Mouse (Mus musculus): ENCODE data around the gene A430005L14Rik.
A peak's percentile ranks its signal among the peaks of the same experiment; 100 is the strongest.

Gene A430005L14Rik

GRCm38 (mm10) chr4:153974431-153975291 is 17.6 kb downstream of the A430005L14Rik start, which contains the start of the genes Dffb and Cep104:
Gene Dffb, minus strand, starts transcription at chr4:153975126.
Gene Cep104, plus strand, starts transcription at chr4:153975194.
- peak; percentile 91 for DNase-seq (ENCODE audit: extremely low spot score)

- DNase-seq (ENCODE audit: extremely low spot score): no peak
Observed at GRCm38 (mm10) chr4:153975292-153975662, 18.2 kb downstream of the A430005L14Rik start.

GRCm38 (mm10) chr4:153975768-153976167 is 18.7 kb downstream of the A430005L14Rik start:
- no peak for DNase-seq (ENCODE audit: extremely low spot score)

GRCm38 (mm10) chr4:153979243-153979642 is 22.2 kb downstream of the A430005L14Rik start:
- DNase-seq (ENCODE audit: extremely low spot score): no peak

DNA sequence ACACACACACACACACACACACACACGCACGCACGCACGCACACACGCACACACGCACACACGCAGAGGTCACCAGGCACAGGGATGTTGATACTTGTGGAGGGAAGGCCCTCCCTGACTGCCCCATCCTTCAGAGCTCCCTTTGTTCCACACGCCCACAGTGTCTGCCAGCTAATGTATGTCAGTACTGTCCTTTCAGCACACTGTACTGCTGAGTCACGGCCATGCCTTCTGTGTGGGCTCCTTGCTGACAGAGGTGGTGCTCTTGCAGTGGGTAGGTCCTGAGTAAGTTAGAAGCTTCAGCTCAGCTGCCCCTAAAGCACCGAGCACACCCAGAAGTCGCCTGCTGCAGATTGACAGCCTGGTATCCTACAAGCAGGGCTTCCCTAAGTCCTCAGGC is 23.4 kb downstream of the A430005L14Rik start:
- no peak for DNase-seq (ENCODE audit: extremely low spot score)

GRCm38 (mm10) chr4:153992715-153993114 is 35.7 kb downstream of the A430005L14Rik start:
- DNase-seq (ENCODE audit: extremely low spot score): no peak

- no peak for DNase-seq (ENCODE audit: extremely low spot score)
Observed at GRCm38 (mm10) chr4:153993505-153993904, 36.5 kb downstream of the A430005L14Rik start.

DNA sequence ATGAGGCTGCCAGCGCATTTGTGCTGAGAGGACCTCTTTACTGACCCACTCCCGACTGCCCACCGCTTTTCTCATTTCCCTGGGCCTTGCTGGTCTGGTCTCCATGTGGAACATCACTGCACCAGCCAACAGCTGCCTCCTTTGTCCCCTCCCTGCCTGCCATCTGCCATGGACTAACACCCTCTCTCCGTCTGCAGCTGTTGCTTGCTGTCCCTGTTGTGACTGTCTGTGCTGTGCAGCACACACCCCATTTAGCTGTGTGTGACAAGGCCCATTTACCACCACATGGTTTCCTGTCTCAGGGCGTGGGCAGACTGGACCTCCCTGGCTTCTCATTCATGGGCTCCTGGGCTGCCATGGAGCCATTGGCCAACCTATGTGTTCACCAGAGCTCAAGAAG is 48.5 kb downstream of the A430005L14Rik start:
- no peak for DNase-seq (ENCODE audit: extremely low spot score)

DNA sequence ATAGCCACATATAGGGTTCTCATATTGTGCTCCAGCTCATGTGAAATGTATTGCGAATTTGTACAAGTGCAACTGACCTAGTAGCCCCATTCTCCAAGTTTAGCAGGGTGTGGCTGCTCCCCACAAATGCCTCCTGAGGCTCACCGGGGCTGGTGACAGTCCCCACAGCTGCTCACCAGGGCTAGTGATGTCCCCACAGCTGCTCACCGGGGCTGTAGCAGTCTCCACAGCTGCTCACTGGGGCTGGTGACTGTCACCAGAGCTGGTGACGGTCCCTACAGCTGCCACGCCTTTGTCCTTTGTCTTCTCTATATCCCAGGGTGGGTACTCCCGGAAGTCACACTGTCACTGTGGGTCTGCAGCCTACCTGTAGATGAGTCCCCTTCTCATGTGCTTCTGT is 49.2 kb downstream of the A430005L14Rik start:
- no peak for DNase-seq (ENCODE audit: extremely low spot score)

GRCm38 (mm10) chr4:154007759-154008158 is 50.7 kb downstream of the A430005L14Rik start:
- no peak for DNase-seq (ENCODE audit: extremely low spot score)

DNA sequence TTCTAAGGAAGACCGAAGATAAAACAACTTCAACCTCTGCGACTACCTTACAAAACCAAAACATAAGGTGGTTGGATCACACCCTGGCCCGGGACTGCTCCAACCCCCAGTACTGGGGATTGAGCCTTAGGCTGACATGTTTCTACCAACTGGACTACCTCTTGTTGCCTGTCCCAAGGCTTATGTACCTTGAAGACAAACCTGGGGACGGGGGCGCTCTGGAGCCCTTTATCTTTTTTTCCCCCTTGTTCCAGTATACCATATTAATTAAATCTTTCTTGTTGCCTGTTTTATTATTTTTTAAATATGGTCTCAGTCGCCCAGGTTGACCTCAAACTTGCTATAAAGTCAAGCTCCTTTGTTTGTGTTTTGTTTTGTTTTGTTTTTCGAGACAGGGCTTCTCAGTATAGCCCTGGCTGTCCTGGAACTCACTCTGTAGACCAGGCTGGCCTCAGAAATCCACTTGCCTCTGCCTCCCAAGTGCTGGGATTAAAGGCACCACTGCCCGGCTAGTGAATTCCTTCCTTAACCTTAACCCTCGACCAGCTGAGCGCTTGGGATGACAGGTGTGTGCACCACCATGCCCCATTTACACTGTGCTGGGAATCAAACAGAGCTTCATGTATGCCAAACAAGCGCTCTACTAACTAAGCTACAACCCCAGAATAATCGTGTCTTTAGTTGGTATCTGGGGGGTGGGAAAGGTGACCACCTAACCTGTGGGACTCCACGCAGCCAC is 54.0 kb downstream of the A430005L14Rik start:
- no peak for DNase-seq (ENCODE audit: extremely low spot score)

Data from embryo, embryonic 9.5 days (tissue).